Mouse (Mus musculus): Measurements from ENCODE around the gene Gna13. TPM values are rescaled to one million over a fixed set of nuclear protein-coding genes. Genes with fewer than 3 reads are reported as not detected.

Gene Gna13
- total and polyA plus RNA-seq, 2 experiments from 2014 or later, result 44.4 to 55.0 TPM

- Histone ChIP-seq H3K36me3 (ENCODE audit: insufficient read depth, low read length) (no peaks in the 10 kb centered on the region), H3K4me1 (ENCODE audit: insufficient read depth, low read length) (no peaks in the 10 kb centered on the region), H3K9me3 (ENCODE audit: low read length) (no peaks in the 10 kb centered on the region), H3K4me3 (ENCODE audit: low read length) (no peak overlapping the region), H3K27me3 (ENCODE audit: insufficient read depth, low read length) (no peaks in the 10 kb centered on the region), H3K27ac (no peak overlapping the region), H3K4me2 (ENCODE audit: low read depth, low read length) (no peak overlapping the region), H3K9ac (replicated peaks; ENCODE audit: low read length) (no peak overlapping the region)
- TF ChIP-seq CTCF (IDR thresholded peaks at IDR 0.05; ENCODE audit: low read depth), result no peak
- WGBS, result 91% methylated on average over 9 of the region's 9 CpGs
- DNase-seq (ENCODE audit: low spot score) (no peak), ATAC-seq (no peak)
These were observed 54.9 kb downstream of the Gna13 start for GRCm38 (mm10) chr11:109417472-109418040.

- ATAC-seq (no peak), DNase-seq (ENCODE audit: low spot score) (no peak)
- Histone ChIP-seq H3K36me3 (ENCODE audit: insufficient read depth, low read length) (no peaks in the 10 kb centered on the region), H3K9me3 (ENCODE audit: low read length) (no peaks in the 10 kb centered on the region), H3K27me3 (ENCODE audit: insufficient read depth, low read length) (no peaks in the 10 kb centered on the region), H3K4me1 (ENCODE audit: insufficient read depth, low read length) (no peaks in the 10 kb centered on the region), H3K9ac (replicated peaks; ENCODE audit: low read length) (no peak overlapping the region), H3K4me3 (ENCODE audit: low read length) (no peak overlapping the region), H3K27ac (no peak overlapping the region), H3K4me2 (ENCODE audit: low read depth, low read length) (no peak overlapping the region)
- 51% methylated on average over 4 of the region's 4 CpGs for WGBS
- no peak for TF ChIP-seq CTCF (IDR thresholded peaks at IDR 0.05; ENCODE audit: low read depth)
These were observed 56.8 kb downstream of the Gna13 start for GRCm38 (mm10) chr11:109419461-109419860.

- Histone ChIP-seq H3K4me3 (ENCODE audit: low read length) (no peak overlapping the region), H3K9ac (replicated peaks; ENCODE audit: low read length) (no peak overlapping the region), H3K9me3 (ENCODE audit: low read length) (no peaks in the 10 kb centered on the region), H3K4me1 (ENCODE audit: insufficient read depth, low read length) (no peaks in the 10 kb centered on the region), H3K36me3 (ENCODE audit: insufficient read depth, low read length) (no peaks in the 10 kb centered on the region), H3K27ac (no peak overlapping the region), H3K4me2 (ENCODE audit: low read depth, low read length) (no peak overlapping the region), H3K27me3 (ENCODE audit: insufficient read depth, low read length) (no peaks in the 10 kb centered on the region)
- ATAC-seq, result no peak
- no peak for DNase-seq (ENCODE audit: low spot score)
- WGBS, result 44% methylated on average over 16 of the region's 16 CpGs
- no peak for TF ChIP-seq CTCF (IDR thresholded peaks at IDR 0.05; ENCODE audit: low read depth)
These were observed 57.4 kb downstream of the Gna13 start for GRCm38 (mm10) chr11:109419961-109420566.

GRCm38 (mm10) chr11:109420567-109420962 lies 57.9 kb downstream of the Gna13 start:
- DNase-seq (ENCODE audit: low spot score) (no peak), ATAC-seq (no peak)
- H3K36me3 ChIP-seq (ENCODE audit: insufficient read depth, low read length), result no peaks in the 10 kb centered on the region
- H3K27ac ChIP-seq, result no peak overlapping the region
- no peak overlapping the region for H3K4me2 ChIP-seq (ENCODE audit: low read depth, low read length)
- H3K9me3 ChIP-seq (ENCODE audit: low read length), result no peaks in the 10 kb centered on the region
- TF ChIP-seq CTCF (IDR thresholded peaks at IDR 0.05; ENCODE audit: low read depth), result no peak
- H3K9ac ChIP-seq (replicated peaks; ENCODE audit: low read length), result no peak overlapping the region
- no peak overlapping the region for H3K4me3 ChIP-seq (ENCODE audit: low read length)
- no peaks in the 10 kb centered on the region for H3K4me1 ChIP-seq (ENCODE audit: insufficient read depth, low read length)
- no peaks in the 10 kb centered on the region for H3K27me3 ChIP-seq (ENCODE audit: insufficient read depth, low read length)
- WGBS, result 85% methylated on average over 14 of the region's 14 CpGs

- Histone ChIP-seq H3K9me3 (ENCODE audit: low read length) (no peaks in the 10 kb centered on the region), H3K9ac (replicated peaks; ENCODE audit: low read length) (no peak overlapping the region), H3K4me3 (ENCODE audit: low read length) (no peak overlapping the region), H3K4me2 (ENCODE audit: low read depth, low read length) (no peak overlapping the region), H3K27ac (no peak overlapping the region), H3K4me1 (ENCODE audit: insufficient read depth, low read length) (no peaks in the 10 kb centered on the region), H3K27me3 (ENCODE audit: insufficient read depth, low read length) (no peaks in the 10 kb centered on the region), H3K36me3 (ENCODE audit: insufficient read depth, low read length) (no peaks in the 10 kb centered on the region)
- TF ChIP-seq CTCF (IDR thresholded peaks at IDR 0.05; ENCODE audit: low read depth), result no peak
- DNase-seq (ENCODE audit: low spot score) (no peak), ATAC-seq (no peak)
- 81% methylated on average over 5 of the region's 5 CpGs for WGBS
These were observed 58.6 kb downstream of the Gna13 start for GRCm38 (mm10) chr11:109421205-109421604.

- no peak overlapping the region for H3K9ac ChIP-seq (replicated peaks; ENCODE audit: low read length)
- H3K27ac ChIP-seq, result no peak overlapping the region
- H3K4me2 ChIP-seq (ENCODE audit: low read depth, low read length), result no peak overlapping the region
- no peaks in the 10 kb centered on the region for H3K27me3 ChIP-seq (ENCODE audit: insufficient read depth, low read length)
- WGBS, result 96% methylated on average over 4 of the region's 4 CpGs
- no peak for DNase-seq (ENCODE audit: low spot score)
- no peak for TF ChIP-seq CTCF (IDR thresholded peaks at IDR 0.05; ENCODE audit: low read depth)
- no peak overlapping the region for H3K4me3 ChIP-seq (ENCODE audit: low read length)
- ATAC-seq, result no peak
- H3K36me3 ChIP-seq (ENCODE audit: insufficient read depth, low read length), result no peaks in the 10 kb centered on the region
- peaks cover 4% of the 10 kb centered on the region; the same call in 1 of the 2 replicates for H3K4me1 ChIP-seq (ENCODE audit: insufficient read depth, low read length)
- H3K9me3 ChIP-seq (ENCODE audit: low read length), result no peaks in the 10 kb centered on the region
These were observed 59.6 kb downstream of the Gna13 start for GRCm38 (mm10) chr11:109422263-109422662.

- H3K4me1 ChIP-seq (ENCODE audit: insufficient read depth, low read length), result peaks cover 4% of the 10 kb centered on the region; the same call in 1 of the 2 replicates
- H3K27me3 ChIP-seq (ENCODE audit: insufficient read depth, low read length), result no peaks in the 10 kb centered on the region
- ATAC-seq (no peak), DNase-seq (ENCODE audit: low spot score) (no peak)
- no peak overlapping the region for H3K27ac ChIP-seq
- H3K9ac ChIP-seq (replicated peaks; ENCODE audit: low read length), result no peak overlapping the region
- no peak for TF ChIP-seq CTCF (IDR thresholded peaks at IDR 0.05; ENCODE audit: low read depth)
- 69% methylated on average over 1 of the region's 1 CpGs for WGBS
- no peak overlapping the region for H3K4me2 ChIP-seq (ENCODE audit: low read depth, low read length)
- no peaks in the 10 kb centered on the region for H3K36me3 ChIP-seq (ENCODE audit: insufficient read depth, low read length)
- H3K9me3 ChIP-seq (ENCODE audit: low read length), result no peaks in the 10 kb centered on the region
- H3K4me3 ChIP-seq (ENCODE audit: low read length), result no peak overlapping the region
These were observed 60.7 kb downstream of the Gna13 start for GRCm38 (mm10) chr11:109423294-109423693.

Measured in hindbrain, postnatal 0 days (tissue).